Mouse (Mus musculus): ENCODE data around the gene Taar7d. TPM values are rescaled to one million over a fixed set of nuclear protein-coding genes. Genes with fewer than 3 reads are reported as not detected.
"Not testable (repeated sequence)": the region's sequence is repeated elsewhere in the genome, so short reads cannot be mapped to it uniquely, and the experiment has no call there.

Gene Taar7d
- polyA plus RNA-seq, 1 experiment from 2014 or later: not detected

DNA sequence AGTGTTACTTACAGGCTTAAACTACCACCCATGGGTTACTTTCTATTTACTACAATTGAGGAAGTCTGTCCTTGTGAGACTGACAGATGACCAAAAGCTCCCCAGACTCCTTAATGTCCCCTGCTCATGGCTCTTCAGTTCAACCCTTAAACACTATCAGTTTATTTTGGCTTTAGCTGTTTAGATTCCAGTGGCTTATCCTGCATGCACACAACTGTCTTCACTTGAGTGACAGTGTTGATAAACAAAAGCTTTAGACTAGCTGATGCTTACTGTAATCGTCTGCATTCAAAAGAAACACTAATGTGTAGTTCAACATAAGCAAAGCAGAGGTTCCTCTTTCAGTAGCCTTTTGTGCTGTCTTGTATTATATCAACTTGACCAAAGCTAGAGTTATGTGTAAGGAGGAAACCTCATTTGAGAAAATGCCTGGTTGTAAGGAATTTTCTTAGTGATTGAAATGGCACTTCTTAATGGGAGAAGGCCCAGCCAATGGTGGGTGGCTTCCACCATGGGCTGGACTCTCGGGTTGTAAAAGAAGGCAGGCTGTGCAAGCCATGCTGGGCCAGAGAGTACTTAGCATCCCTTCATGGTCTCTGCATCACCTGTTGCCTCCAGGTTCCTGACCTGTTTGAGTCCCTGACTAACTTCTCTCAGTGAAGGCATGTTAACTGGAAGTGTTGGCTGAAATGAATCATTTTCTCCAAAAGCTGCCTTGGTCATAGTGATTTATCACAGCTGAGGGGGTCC is 13.3 kb downstream of the Taar7d start:
- Histone ChIP-seq H3K9me3 (no peaks in the 10 kb centered on the region), H3K36me3 (no peaks in the 10 kb centered on the region), H3K27ac (replicated peaks) (no peak overlapping the region), H3K4me3 (no peak overlapping the region), H3K9ac (replicated peaks) (no peak overlapping the region), H3K27me3 (no peaks in the 10 kb centered on the region), H3K4me1 (no peaks in the 10 kb centered on the region), H3K4me2 (replicated peaks) (no peak overlapping the region)
- WGBS: 70% methylated on average over 2 of the region's 2 CpGs
- no peak for ATAC-seq (ENCODE audit: low FRiP score, low read depth)

DNA sequence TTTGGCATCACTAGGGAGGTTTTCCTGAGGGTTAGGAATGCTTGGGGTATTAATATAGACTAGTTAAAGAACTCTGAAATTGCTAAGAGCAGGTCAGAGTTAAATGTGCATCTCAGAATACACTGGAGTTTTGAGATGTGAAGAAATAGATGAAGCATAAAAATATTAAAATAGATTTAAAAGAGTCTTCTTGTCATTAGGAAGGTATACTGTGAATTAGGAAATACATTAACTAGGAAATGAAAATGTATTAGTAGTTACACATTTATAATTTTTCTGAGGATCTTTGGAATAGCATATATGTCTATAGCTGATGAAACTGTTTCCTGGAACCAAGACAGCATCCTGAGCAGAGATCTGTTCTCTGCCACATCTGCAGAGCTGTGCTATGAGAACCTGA is 22.2 kb downstream of the Taar7d start, which contains the start of gene Taar7f:
TSS of gene Taar7f (plus strand) at position 301 of the 400 bp plus-strand sequence.
- H3K4me1 ChIP-seq: no peaks in the 10 kb centered on the region
- H3K4me2 ChIP-seq (replicated peaks): no peak within 1 kb of the TSS
- no peak within 1 kb of the TSS for H3K4me3 ChIP-seq
- no peak within 1 kb of the TSS for H3K27ac ChIP-seq (replicated peaks)
- no peaks in the 10 kb centered on the region for H3K36me3 ChIP-seq
- no peaks in the 10 kb centered on the region for H3K27me3 ChIP-seq
- no peak for ATAC-seq (ENCODE audit: low FRiP score, low read depth)
- no peak within 1 kb of the TSS for H3K9ac ChIP-seq (replicated peaks)
- H3K9me3 ChIP-seq: no peaks in the 10 kb centered on the region

GRCm38 (mm10) chr10:24052039-24052438 is 25.0 kb downstream of the Taar7d start:
- Histone ChIP-seq H3K9ac (replicated peaks) (no peak overlapping the region), H3K9me3 (no peaks in the 10 kb centered on the region), H3K4me1 (no peaks in the 10 kb centered on the region), H3K27ac (replicated peaks) (no peak overlapping the region), H3K36me3 (no peaks in the 10 kb centered on the region), H3K4me2 (replicated peaks) (no peak overlapping the region), H3K27me3 (no peaks in the 10 kb centered on the region), H3K4me3 (no peak overlapping the region)
- ATAC-seq (ENCODE audit: low FRiP score, low read depth): no peak
- WGBS: 68% methylated on average over 5 of the region's 5 CpGs

DNA sequence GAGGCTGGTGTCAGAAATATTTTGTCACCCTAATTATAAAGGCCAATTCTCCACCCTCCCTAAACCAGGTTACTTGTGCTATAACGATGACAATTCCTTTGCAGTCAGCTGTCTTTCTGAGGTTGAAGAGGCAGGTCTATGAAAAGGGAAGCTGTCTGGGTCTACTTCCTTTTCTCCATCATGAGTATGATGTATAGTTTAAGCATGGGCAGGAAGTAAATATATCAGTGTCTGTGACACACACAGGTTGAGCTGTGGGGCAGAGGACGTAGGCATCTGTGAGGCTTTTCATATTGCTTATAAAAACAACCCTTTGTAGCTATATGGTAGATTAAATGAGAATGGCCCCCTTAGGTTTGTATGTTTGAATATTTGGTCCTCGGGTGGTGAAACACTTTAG is 32.0 kb downstream of the Taar7d start:
- ATAC-seq (ENCODE audit: low FRiP score, low read depth): no peak
- no peak overlapping the region for H3K4me2 ChIP-seq (replicated peaks)
- 87% methylated on average over 3 of the region's 3 CpGs for WGBS
- no peaks in the 10 kb centered on the region for H3K4me1 ChIP-seq
- H3K36me3 ChIP-seq: no peaks in the 10 kb centered on the region
- H3K27ac ChIP-seq (replicated peaks): no peak overlapping the region
- H3K9ac ChIP-seq (replicated peaks): no peak overlapping the region
- no peaks in the 10 kb centered on the region for H3K9me3 ChIP-seq
- H3K27me3 ChIP-seq: no peaks in the 10 kb centered on the region
- no peak overlapping the region for H3K4me3 ChIP-seq

DNA sequence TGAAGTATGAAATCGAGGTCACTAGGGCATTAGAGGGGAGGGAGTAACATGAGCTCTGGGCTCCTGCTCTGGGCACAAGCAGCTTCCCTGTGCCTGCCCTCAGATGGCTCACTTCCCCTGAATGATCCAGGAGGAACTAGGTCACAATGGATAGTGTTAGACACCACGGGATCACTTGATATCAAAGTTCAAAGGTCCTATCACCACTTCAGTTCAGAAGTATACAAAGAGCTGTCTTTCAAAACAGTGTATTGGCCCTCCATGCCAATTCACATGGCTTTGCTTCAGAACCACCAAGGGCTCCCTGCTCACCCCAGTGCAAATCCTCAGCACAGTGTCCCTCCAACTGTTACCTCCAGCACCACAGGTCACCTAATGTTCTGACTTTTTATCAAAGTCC is 47.7 kb downstream of the Taar7d start:
- 53% methylated on average over 2 of the region's 2 CpGs for WGBS
- not testable (repeated sequence) for H3K4me1 ChIP-seq; H3K4me3 ChIP-seq; H3K9ac ChIP-seq (replicated peaks); H3K36me3 ChIP-seq; H3K27ac ChIP-seq (replicated peaks); H3K9me3 ChIP-seq; H3K4me2 ChIP-seq (replicated peaks); ATAC-seq (ENCODE audit: low FRiP score, low read depth); H3K27me3 ChIP-seq

- not testable (repeated sequence) for ATAC-seq (ENCODE audit: low FRiP score, low read depth); H3K27me3 ChIP-seq; H3K9ac ChIP-seq (replicated peaks); H3K27ac ChIP-seq (replicated peaks); H3K4me1 ChIP-seq; H3K9me3 ChIP-seq; H3K4me2 ChIP-seq (replicated peaks); H3K36me3 ChIP-seq; H3K4me3 ChIP-seq
- 82% methylated on average over 2 of the region's 4 CpGs for WGBS
Observed at GRCm38 (mm10) chr10:24076200-24076599, 49.2 kb downstream of the Taar7d start, which contains the start of gene Taar8a. Gene Taar8a (plus strand): TSS chr10:24076500.

Other genes with a start within 250 kb of the Taar7d start
- 101 and 104 TPM in 2 replicates for gene Rps12, start 239.9 kb upstream of the Taar7d start, polyA plus RNA-seq (2016; fragmentation: Nextera tagmentation; extraction: Ambion mirVana)
- gene Slc18b1, start 230.2 kb upstream of the Taar7d start, polyA plus RNA-seq (2016; fragmentation: Nextera tagmentation; extraction: Ambion mirVana): 16.4 and 18.3 TPM in 2 replicates
- not detected in 2 replicates for gene Vnn3, start 175.8 kb upstream of the Taar7d start, polyA plus RNA-seq (2016; fragmentation: Nextera tagmentation; extraction: Ambion mirVana)
- gene Vnn1, start 132.5 kb upstream of the Taar7d start, polyA plus RNA-seq (2016; fragmentation: Nextera tagmentation; extraction: Ambion mirVana): 1.6 and 1.9 TPM in 2 replicates
- not detected in 2 replicates for gene Taar1, start 106.9 kb upstream of the Taar7d start, polyA plus RNA-seq (2016; fragmentation: Nextera tagmentation; extraction: Ambion mirVana)
- not detected in 2 replicates for gene Taar2, start 88.7 kb upstream of the Taar7d start, polyA plus RNA-seq (2016; fragmentation: Nextera tagmentation; extraction: Ambion mirVana)
- gene Taar3, start 77.7 kb upstream of the Taar7d start, polyA plus RNA-seq (2016; fragmentation: Nextera tagmentation; extraction: Ambion mirVana): not detected in 2 replicates
- not detected in 2 replicates for gene Taar4, start 66.7 kb upstream of the Taar7d start, polyA plus RNA-seq (2016; fragmentation: Nextera tagmentation; extraction: Ambion mirVana)
- gene Taar5, start 56.5 kb upstream of the Taar7d start, polyA plus RNA-seq (2016; fragmentation: Nextera tagmentation; extraction: Ambion mirVana): not detected in 2 replicates
- not detected in 2 replicates for gene Taar6, start 41.6 kb upstream of the Taar7d start, polyA plus RNA-seq (2016; fragmentation: Nextera tagmentation; extraction: Ambion mirVana)
- gene Taar7a, start 33.7 kb upstream of the Taar7d start, polyA plus RNA-seq (2016; fragmentation: Nextera tagmentation; extraction: Ambion mirVana): not detected in 2 replicates
- gene Taar7b, start 27.3 kb upstream of the Taar7d start, polyA plus RNA-seq (2016; fragmentation: Nextera tagmentation; extraction: Ambion mirVana): not detected in 2 replicates
- gene Taar7e, start 10.4 kb downstream of the Taar7d start, polyA plus RNA-seq (2016; fragmentation: Nextera tagmentation; extraction: Ambion mirVana): not detected in 2 replicates
- not detected in 2 replicates for gene Taar7f, start 22.3 kb downstream of the Taar7d start, polyA plus RNA-seq (2016; fragmentation: Nextera tagmentation; extraction: Ambion mirVana)
- gene Taar8a, start 49.3 kb downstream of the Taar7d start, polyA plus RNA-seq (2016; fragmentation: Nextera tagmentation; extraction: Ambion mirVana): not detected in 2 replicates
- gene Taar8b, start 65.1 kb downstream of the Taar7d start, polyA plus RNA-seq (2016; fragmentation: Nextera tagmentation; extraction: Ambion mirVana): not detected in 2 replicates
- not detected in 2 replicates for gene Taar8c, start 74.7 kb downstream of the Taar7d start, polyA plus RNA-seq (2016; fragmentation: Nextera tagmentation; extraction: Ambion mirVana)
- gene Taar9, start 82.3 kb downstream of the Taar7d start, polyA plus RNA-seq (2016; fragmentation: Nextera tagmentation; extraction: Ambion mirVana): not detected in 2 replicates
- gene Stx7, start 122.1 kb downstream of the Taar7d start, polyA plus RNA-seq (2016; fragmentation: Nextera tagmentation; extraction: Ambion mirVana): 113 and 130 TPM in 2 replicates
- 1.8 and 2.0 TPM in 2 replicates for gene Moxd1, start 196.3 kb downstream of the Taar7d start, polyA plus RNA-seq (2016; fragmentation: Nextera tagmentation; extraction: Ambion mirVana)